Mouse (Mus musculus): ENCODE results near the gene Sycp2.

GRCm38 (mm10) chr2:178329986-178330385 lies 77.5 kb downstream of the Sycp2 start:
- no peak for TF ChIP-seq CTCF (IDR thresholded peaks at IDR 0.05; ENCODE audit: low read depth, low read length)
- no peak for TF ChIP-seq POLR2A (IDR thresholded peaks at IDR 0.05; ENCODE audit: extremely low read depth, insufficient read depth, low read length)

Data from liver, adult 2 months (tissue).